Mouse (Mus musculus): ENCODE measurements around the gene Brf1. TPM values are rescaled to one million over a fixed set of nuclear protein-coding genes. Genes with fewer than 3 reads are reported as not detected.

The Brf1 gene
- total RNA-seq, 2 experiments from 2014 or later: 54.8 to 57.8 TPM

DNA sequence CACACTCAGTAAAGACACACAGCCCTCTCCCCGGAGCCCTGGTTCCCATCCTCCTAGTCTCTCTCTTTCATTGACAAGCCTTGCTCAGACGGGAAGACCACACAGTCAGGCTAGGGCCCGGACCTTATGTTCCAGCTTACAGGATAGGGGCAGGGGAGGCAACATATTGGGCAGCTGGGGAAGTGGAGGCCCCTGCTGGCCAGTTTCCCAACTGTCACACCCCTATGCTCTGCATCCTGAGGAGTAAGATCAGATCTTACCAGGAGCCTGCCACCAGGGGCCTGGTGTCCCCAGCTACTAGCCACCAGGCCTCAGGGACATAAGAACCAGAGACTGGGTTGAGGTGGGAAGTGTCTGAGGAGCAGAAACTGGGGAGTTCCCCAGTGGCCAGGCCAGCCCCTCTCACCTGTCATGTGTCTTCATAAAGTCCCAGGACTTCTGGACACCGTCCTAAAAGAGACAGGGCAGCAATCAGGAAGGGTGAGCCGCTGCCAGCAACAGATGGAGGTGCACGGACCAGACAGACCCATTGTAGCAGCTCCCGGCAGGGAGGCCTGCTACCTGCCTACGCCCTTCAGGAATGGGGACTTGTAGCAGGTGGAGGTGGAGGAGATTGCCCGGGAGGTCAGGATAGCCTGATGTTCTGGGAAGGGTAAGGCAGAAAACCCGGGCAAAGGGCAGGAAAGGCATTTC is 61.5 kb downstream of the Brf1 start:
- no peak for DNase-seq

DNA sequence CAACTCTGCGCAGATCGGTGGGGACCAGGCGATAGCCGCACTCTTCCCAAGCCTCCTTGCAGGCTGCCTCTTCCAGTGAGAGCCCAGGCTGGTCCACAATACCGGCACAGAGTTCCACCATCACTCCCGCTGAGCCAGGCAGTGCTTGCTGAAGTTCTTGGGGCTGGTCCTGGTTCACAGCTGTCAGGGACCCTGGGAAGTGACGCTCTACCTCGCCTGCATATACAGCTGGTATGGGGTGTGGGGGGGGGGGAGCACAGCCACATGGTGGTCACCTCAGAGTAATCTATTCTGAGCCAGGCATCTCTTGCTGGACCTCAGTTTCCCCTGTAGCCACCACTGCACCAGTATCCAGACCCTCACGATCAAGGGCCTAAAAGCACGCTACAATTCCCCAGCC is 62.1 kb downstream of the Brf1 start:
- no peak for DNase-seq

DNA sequence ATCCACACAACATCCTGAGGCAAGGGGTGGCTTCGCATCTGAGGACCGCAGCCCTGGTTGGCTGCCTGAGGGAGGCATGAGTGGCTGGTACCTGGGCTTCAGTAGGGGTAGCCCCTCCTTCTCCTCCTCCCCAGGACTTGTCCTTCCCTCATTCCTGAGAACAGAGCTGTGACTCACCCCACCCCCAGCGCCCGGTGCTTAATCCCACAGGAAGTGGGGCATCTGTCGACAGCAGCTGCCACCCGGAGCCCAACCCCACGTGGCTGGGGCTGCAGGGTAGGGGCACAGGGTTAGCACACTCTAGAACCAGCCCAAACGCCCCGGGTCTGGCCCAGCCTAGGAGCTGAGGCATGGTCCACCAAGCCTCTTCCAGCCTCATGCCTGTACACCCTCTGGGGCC is 62.6 kb downstream of the Brf1 start:
- DNase-seq: peak; percentile 35 to 43

DNA sequence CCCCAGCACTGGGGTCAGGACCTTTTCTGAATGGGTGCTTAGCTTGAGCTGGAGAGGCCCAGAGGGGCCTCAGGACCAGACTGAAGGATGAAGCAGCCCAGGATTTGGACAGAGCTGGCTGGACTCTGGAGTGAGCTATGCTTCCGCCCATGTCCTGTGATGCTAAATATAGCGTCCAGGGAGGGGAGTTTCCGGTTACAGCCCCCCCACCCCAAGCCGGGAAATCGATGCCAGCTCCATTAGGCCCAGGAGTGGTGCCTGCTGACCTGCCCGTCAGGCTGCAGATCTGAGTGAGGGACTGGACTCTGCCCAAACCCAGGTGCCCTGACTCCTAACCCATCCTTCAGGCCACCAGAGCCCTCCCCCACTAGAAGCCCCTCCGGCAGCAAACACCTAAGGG is 67.9 kb downstream of the Brf1 start:
- no peak for DNase-seq

DNA sequence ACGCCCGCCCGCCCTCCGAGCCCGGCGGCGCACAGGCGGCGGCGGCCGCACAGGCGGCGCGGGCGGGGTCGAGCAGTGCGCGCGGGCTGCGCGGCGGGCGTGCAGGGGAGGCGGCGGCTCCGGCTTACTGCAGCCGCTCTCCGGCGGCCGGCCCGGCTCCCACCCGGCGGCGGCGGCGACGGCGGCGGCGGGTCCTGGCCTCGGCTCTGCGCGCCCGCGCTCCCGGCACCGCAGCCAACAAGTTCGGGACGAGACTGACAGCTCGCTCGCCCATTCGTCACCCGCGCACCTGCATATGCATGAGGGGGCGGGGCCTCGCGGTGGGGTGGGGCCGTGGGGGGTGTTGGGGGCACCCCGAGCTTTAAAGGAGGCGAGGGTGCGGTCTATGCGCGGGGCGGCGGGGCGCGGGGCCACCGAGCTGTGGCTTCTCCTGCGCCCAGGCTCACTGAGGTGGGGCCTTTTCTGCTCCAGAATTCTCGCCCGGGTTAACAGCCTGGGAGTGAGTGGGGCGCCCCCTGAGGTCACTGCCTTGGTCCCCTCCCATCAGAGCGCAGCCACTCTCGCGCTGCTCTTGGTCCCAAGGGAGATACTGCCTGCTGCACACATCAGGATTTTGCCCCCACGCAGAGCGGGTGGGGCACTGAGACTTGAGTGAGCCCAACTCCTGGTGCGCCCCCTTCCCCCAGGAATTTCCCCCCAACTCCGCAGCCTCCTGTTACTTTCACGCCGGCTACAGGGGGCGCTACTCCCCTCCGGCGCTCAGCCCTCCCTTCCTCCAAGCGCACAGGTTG is 70.7 kb downstream of the Brf1 start, which contains the start of gene Jag2:
Gene Jag2 (minus strand): TSS at position 215 of the 791 bp plus-strand sequence.
- DNase-seq: peak; percentile 70

DNA sequence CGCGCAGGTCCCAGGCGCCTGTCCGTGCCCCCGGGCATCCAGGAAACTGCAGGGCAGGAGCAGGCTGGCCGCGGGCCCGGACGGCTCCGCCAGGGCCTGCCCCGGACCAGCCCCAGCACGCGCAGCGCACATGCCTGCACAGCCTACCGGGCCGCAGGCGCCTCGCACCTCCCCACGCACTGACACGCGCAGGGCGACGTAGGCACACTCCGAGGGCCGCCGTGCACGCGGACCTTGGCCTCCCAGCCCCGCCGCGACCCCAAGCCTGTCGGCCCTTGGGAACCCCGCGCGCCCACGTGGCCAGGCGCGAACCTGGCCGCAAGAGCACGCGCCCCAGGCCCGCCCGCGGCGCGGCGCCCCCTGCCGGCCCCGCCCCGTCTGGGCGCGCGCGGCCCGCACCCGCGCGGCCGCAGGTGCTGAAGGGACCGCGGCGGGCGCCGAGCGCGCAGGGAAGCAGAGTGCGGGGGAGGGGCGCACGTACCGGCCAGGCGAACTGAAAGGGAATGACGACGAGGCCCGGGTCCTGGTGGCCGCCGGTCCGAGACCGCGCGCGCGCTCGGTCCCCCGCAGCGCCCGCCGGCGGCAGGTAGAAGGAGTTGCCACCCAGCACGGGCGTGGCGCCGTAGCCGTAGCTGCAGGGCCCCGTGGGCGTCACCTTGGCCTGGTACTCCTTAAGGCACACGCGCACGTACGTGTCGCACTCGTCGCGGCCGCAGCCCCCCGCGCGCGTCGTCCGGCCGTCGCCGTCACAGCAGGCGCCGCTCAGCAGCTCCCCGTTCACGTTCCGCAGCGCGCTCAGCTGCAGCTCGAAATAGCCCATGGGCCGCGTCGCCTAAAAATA is 71.9 kb downstream of the Brf1 start:
- peak; percentile 47 to 48 for DNase-seq

DNA sequence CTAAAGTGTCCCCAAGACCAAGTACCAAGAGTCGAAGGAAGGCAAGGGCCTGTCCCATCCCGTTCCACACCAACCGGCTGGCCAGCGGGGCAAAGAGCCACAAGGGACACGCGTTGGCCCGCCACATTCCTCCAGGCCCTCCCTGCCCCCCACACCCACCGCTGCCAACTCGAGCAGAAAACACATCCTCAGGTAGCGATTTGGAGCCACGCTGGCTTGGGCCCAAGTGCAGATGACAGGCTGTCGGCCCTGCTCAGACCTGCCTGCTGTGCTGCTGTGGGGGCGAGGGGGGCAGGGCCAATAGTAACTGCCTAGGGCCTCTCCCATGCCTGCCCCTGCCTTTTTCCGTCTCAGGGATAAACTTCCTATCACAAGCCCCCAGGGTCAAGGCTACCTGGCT is 73.2 kb downstream of the Brf1 start:
- no peak for DNase-seq

DNA sequence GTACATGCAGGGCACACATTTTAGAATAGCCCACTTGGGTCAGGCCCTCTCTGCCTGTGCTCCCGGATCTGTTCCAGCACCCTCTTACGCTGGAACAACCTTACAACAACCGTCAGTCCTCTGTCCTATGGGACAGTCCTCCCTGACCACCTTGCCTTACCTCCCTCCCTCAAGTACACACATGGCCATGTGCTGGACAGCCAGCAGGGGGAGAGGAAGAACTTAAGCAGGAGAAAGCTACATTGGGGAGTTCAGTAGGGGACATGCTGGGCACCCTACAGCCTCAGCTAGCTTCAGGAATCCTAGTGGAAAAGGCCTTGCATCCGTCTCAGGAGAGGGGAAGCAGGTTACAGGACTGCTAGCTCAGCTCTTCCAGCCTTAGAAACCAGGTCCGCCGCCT is 74.6 kb downstream of the Brf1 start:
- no peak for DNase-seq

DNA sequence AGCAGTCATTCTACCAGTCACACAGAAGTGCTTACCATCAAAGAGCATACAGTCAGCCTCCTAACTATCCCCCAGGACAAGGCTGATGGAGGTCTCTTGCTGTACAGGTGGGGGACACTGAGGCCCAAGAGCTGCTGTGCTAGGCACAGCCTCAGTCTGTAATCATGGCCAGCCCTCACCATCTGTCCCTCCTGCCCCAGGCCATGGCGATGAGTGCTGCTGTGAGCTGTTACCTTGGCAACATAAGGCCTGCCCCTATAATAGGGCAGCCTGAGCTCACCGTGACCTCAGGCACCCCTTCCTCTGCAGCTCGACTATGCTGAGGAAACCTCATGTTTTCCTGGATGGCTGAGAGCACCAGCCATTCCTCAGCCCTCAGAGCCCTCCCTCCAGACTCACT is 78.0 kb downstream of the Brf1 start:
- DNase-seq: no peak

DNA sequence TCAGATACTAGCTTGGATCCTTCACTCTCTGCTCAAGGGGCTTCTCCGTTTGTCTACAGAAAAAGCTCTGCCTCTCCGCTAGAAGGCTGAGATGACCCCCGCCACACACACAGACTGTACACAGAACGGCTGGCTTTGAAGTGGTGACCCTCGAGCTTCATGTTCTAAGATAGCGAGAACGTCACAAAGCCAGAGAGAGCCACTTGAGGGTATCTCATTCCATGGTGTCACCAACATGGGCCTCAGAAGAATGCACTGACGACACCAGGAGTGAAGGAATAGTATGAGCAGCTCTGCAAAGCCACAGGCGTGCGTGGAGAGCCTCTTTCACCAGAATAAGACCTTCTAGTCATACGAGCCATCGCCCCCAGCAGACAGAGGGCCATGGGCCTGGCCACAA is 79.0 kb downstream of the Brf1 start:
- DNase-seq: no peak

DNA sequence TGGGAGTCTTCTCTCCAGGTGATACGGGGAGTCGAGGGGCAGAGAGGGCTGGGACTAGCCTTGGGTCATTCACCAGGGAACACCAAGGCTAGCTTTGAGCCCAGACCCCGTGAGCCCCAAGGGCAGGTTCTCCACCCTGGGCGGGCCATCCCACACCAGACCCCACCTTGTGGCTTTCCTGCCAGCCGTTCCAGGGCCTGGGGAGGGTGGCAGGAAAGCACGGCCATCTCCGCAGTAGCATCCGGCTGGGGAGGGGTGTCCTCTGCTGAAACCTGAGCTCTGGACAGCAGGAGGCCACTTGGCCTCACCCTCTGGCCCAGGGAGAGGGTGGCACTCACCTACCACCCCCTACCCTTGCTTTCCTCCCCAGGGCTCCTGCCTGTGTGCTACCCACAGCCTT is 82.6 kb downstream of the Brf1 start:
- DNase-seq: no peak

DNA sequence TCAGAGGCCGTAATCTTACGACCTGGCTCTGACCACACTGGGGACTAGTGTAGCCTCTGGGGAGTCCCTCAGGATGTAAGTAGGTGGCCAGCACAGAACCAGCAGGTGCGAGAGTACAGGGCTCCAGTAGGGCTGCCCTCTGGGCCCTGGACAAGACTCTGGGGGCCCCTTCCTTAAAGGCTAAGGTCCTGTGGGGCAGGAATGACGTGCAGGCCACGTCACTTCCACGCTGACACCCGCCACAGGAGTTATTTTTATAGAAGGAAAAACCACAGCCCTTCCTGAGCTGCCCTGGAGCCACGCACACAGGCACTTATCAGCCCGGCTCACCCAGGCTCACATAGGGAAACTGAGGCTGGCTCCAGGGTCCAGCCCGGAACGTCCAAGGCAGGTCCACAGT is 83.0 kb downstream of the Brf1 start:
- DNase-seq: no peak

DNA sequence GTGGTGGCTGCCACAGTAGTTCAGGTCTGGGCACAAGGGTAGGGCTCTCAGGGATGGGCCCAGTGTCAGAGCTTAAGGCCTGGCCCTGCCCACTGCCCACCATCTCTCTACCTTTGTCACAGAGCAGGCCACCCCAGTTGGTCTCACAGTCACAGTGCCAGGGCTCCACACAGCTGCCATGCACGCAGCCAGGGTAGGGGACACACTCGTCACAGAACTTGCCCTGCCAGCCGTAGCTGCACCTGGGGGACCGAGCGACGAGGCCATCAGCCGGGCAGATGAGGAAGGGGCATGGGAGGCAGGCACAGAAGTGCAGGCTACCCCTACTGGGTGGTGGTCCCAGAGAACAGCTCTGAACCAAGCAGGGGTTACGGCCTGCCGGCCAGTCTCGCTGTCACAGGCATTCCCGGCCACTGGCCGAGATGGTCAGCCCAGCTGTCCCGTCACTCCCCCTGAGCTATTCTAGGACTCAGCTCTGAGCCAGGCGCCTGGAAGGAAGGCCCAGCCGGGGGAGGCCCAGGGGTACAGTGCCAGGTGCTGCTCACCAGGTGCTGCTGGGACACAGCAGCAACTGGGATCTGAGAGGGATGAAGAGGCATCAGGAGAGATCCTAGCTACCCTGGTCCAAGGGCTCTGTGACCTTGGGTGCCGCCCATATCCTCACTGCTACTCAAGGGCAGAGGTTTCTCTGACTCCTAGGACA is 83.7 kb downstream of the Brf1 start:
- DNase-seq: no peak

DNA sequence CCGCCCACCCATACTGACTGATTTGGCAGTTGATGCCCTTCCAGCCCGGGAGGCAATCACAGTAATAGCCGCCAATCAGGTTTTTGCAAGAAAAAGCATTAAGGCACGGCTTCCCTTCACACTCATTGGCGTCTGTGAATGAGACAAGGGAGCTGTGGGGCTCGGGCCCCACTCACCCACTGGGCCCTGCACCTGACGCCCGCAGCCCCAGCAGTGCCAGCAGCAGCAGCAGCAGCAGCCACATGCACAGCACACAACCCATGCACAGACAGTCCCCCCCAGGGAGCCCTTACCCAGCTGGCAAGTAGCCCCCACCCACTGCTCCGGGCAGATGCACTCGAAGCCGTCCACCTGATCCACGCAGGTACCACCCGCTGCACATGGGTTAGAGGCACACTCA is 84.9 kb downstream of the Brf1 start:
- no peak for DNase-seq

DNA sequence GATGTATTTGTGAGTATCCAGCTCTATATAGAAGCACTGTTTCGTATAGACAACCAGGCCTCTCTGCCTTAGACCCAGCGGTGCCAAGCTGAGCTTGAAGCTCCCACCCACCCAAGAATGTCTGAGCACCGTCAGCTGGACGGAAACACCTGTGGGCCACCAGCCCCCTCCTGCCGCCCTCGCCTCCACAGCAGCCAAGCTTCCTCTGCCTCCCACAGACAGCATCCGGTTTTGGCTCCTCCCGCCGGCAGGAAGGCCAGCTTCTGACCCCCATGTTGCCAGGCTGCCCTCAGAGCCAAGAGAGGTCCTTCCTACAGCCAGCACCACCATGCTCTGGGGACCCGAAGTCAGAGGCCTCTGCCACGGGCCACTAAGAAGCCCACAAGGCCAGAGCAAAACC is 86.0 kb downstream of the Brf1 start:
- no peak for DNase-seq

DNA sequence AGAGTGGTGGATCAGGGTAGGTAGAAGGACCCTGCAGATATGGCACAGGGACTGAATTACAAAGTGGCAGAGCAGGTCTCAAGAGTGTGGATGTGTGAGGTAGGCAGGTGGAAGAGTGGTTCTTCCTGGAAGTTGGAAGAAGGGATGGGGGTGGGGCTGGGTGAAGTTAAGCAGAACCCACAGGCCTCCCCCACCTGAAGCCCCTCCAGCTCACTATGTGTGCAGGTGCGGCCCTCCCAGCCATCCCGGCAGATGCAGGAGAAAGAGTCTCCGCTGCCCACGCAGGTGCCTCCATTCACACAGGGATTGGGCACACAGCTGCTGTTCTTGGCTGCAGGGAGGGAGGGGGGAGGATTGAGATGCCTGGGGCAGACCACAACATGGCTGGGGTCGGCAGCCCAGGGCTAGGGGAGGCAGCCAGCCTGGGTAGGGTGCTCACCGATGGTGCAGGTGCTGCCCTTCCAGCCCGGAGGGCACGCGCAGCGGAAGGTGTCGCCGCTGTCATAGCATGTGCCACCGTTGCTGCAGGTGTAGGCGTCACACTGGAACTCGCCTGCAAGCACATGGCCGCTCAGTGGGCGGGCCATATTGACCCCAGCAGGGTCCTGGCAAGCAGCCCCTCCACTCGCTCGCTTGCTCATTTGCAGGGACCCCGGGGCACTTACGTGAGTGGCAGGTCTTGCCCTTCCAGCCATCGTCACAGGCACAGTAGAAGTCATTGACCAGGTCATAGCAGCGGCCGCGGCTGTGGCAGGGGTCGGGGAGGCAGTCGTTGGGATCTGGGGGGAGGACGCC is 87.4 kb downstream of the Brf1 start:
- DNase-seq: no peak

DNA sequence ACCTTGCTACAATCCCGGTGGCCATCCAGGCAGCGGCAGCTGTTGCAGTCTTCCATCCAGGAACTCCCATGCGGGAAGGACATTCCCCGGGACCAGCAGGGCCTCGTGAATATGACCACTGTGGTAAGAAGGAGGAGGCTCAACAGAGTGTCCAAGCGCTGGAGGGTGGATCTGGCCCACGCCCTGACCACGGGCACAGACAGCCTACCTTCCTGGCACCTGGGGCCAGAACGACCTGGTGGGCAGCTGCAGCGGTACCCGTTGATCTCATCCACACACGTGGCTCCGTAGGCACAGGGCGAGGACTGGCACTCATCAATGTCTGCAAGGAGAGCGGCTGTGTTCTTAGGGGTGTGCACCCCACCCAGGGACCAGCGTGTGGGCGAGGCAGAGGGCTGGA is 88.8 kb downstream of the Brf1 start:
- DNase-seq: no peak

All from layer of hippocampus, postnatal 36 days (tissue).